Mouse (Mus musculus) G1E (cell line): Measurements from ENCODE around the gene Tfdp1. TPM values are rescaled to one million over a fixed set of nuclear protein-coding genes. Genes with fewer than 3 reads are reported as not detected.

Experiments used
- ATAC-seq: 2 replicates; pipeline ENCODE4 v1.8.0; 2016; ENCODE audit warnings: mild to moderate bottlenecking; ENCODE audit not compliant: insufficient number of reproducible peaks, poor library complexity, low FRiP score, severe bottlenecking; ENCODE audit errors: extremely low read depth
- DNase-seq: peaks from one replicate; pipeline ENCODE4 v3.0.0; 2012; ENCODE audit warnings: low spot score
- H3K27me3 ChIP-seq: 2 replicates; pipeline ENCODE4 v1.6.1; 2012; ENCODE audit warnings: mild to moderate bottlenecking, low read length, inconsistent platforms; ENCODE audit not compliant: insufficient read depth
- H3K36me3 ChIP-seq: replicated peaks from 2 replicates; pipeline ENCODE3; 2012; ENCODE audit warnings: mild to moderate bottlenecking, inconsistent platforms
- H3K4me1 ChIP-seq: 2 replicates; pipeline ENCODE4 v1.6.1; 2012; ENCODE audit warnings: low read depth, low read length, inconsistent platforms, mixed read lengths; ENCODE audit not compliant: insufficient read depth
- H3K4me3 ChIP-seq: 2 replicates; pipeline ENCODE4 v1.5.1; 2012; ENCODE audit warnings: low read depth, mild to moderate bottlenecking, inconsistent platforms, low read length, moderate library complexity, mixed read lengths
- H3K9me3 ChIP-seq: replicated peaks from 2 replicates; pipeline ENCODE4 v1.6.1; 2012; ENCODE audit warnings: inconsistent platforms
- CTCF ChIP-seq: IDR thresholded peaks from 2 replicates; pipeline ENCODE4 v1.5.1; 2012; ENCODE audit warnings: low read depth, low read length, inconsistent platforms, mixed read lengths
- GATA1 ChIP-seq: IDR thresholded peaks from 2 replicates; pipeline ENCODE4 v1.6.1; 2012; ENCODE audit warnings: borderline replicate concordance, low read length, inconsistent platforms, mixed read lengths
- GATA2 ChIP-seq: IDR thresholded peaks from 2 replicates; pipeline ENCODE4 v1.6.1; 2012; ENCODE audit warnings: low read depth, low read length, inconsistent platforms, borderline replicate concordance
- POLR2AphosphoS5 ChIP-seq: IDR thresholded peaks from 2 replicates; pipeline ENCODE4 v1.6.1; 2012; ENCODE audit warnings: low read depth, low read length, inconsistent platforms; ENCODE audit not compliant: insufficient replicate concordance
- TAL1 ChIP-seq: conservative IDR thresholded peaks from 2 replicates; pipeline ENCODE4 v1.6.1; 2012; ENCODE audit warnings: low read depth, low read length, inconsistent platforms, mixed read lengths
- polyA plus RNA-seq: library from polyadenylated mRNA; stranded (reverse); fragments of >175 nt; gene quantifications from 2 replicates; pipeline ENCODE4 v1.2.3, GENCODE M21; 2012
- total RNA-seq, 2 experiments: library from RNA; stranded (forward) in 1 of 2; stranded (reverse) in 1 of 2; fragments of 200-1000 nt in 1 of 2; fragments of >200 nt in 1 of 2; fragmentation: Nextera tagmentation in 1 of 2; gene quantifications; 2 replicates each; pipeline ENCODE4 v1.2.3; 2014 to 2017

Gene Tfdp1
- total and polyA plus RNA-seq, 3 experiments: 68.6 to 237 (median 155) TPM

DNA sequence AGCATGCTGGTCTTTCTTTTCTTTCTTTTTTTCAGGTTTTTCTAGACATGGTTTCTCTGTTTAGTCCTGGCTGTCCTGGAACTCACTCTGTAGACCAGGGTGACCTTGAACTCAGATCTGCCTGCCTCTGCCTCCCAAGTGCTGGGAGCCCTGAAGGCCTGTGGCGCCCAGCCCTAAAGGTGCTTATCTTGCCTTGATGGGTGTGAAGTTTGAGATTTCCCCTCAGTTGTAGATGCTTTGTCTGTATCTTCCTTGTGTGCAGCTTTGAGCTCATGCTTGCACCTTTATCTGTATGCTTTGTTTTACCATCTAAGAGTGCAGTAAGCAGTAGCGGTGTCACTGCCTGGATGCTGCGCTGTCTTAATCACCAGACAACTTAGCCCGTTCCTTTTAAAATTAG is 4.6 kb downstream of the Tfdp1 start:
- ATAC-seq (no peak), DNase-seq (no peak)
- no peak for TF ChIP-seq POLR2AphosphoS5
- no peak for TF ChIP-seq GATA2
- no peak for TF ChIP-seq CTCF
- TF ChIP-seq TAL1: peak; percentile 32; the same call in 1 of the 2 replicates
- no peak for TF ChIP-seq GATA1
- Histone ChIP-seq H3K27me3 (no peaks in the 10 kb centered on the region; the same call in 1 of the 2 replicates), H3K4me1 (peaks cover 75% of the 10 kb centered on the region), H3K36me3 (peaks cover 82% of the 10 kb centered on the region), H3K9me3 (no peaks in the 10 kb centered on the region), H3K4me3 (no peak overlapping the region)

DNA sequence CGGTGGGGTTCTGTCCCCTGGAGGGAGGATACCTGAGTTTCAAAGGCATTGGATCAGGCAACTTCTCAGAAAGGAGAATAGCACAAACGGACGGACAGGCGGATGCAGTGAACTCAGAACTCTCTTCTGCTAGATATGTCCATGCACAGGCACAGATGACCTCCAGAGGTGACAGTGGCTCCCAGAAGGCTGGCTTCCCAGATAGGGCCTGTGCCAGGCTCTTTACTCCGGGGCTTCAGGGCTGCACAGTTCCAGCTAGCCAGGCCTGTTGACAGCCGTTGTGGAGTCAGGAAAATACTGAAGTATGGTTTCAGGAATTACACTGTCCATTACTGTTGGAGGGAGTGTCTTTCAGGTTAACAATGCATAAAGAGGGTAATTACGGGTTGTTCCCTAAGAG is 11.5 kb downstream of the Tfdp1 start:
- Histone ChIP-seq H3K4me3 (no peak overlapping the region), H3K36me3 (peaks cover 100% of the 10 kb centered on the region), H3K27me3 (no peaks in the 10 kb centered on the region), H3K9me3 (no peaks in the 10 kb centered on the region), H3K4me1 (peaks cover 88% of the 10 kb centered on the region)
- no peak for TF ChIP-seq TAL1
- no peak for TF ChIP-seq CTCF
- TF ChIP-seq GATA2: no peak
- no peak; the same call in 1 of the 2 replicates for TF ChIP-seq POLR2AphosphoS5
- no peak for TF ChIP-seq GATA1
- no peak for DNase-seq
- ATAC-seq: no peak

- TF ChIP-seq TAL1 (no peak), POLR2AphosphoS5 (peak; percentile 70; the same call in 1 of the 2 replicates)
- H3K4me3 ChIP-seq: no peak overlapping the region; the same call in 1 of the 2 replicates
- peaks cover 100% of the 10 kb centered on the region for H3K36me3 ChIP-seq
- no peak for ATAC-seq
- DNase-seq: no peak
- H3K4me1 ChIP-seq: peaks cover 88% of the 10 kb centered on the region
- no peaks in the 10 kb centered on the region for H3K9me3 ChIP-seq
- H3K27me3 ChIP-seq: no peaks in the 10 kb centered on the region
Observed at GRCm38 (mm10) chr8:13351593-13351992, 13.0 kb downstream of the Tfdp1 start.

DNA sequence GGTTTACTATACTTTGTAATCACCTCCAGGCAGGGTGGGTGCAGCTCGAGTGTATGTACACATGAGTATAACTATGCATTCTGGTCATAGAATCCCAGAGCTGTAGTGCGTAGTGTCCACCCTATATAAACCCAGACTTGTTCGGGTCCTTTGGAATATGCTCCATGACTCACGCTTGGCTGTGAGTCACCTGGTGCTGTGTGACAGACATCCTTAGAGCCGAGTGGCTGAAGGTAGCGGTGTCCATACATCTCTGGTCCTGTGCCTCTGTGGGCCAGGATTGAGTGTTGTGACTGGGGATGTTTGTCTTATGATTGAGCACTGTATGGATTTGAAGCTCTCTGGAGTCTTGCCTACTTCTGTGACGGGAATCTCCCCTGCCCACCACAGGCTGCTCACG is 14.1 kb downstream of the Tfdp1 start:
- Histone ChIP-seq H3K36me3 (peaks cover 100% of the 10 kb centered on the region), H3K27me3 (no peaks in the 10 kb centered on the region), H3K4me1 (peaks cover 91% of the 10 kb centered on the region), H3K9me3 (no peaks in the 10 kb centered on the region), H3K4me3 (no peak overlapping the region)
- ATAC-seq: no peak
- TF ChIP-seq GATA1 (no peak), TAL1 (no peak), POLR2AphosphoS5 (no peak; the same call in 1 of the 2 replicates), CTCF (no peak), GATA2 (no peak)
- no peak for DNase-seq

GRCm38 (mm10) chr8:13353155-13353833 is 14.7 kb downstream of the Tfdp1 start:
- no peak for ATAC-seq
- H3K4me1 ChIP-seq: peaks cover 90% of the 10 kb centered on the region
- no peaks in the 10 kb centered on the region for H3K27me3 ChIP-seq
- no peak overlapping the region for H3K4me3 ChIP-seq
- TF ChIP-seq GATA1 (no peak), TAL1 (no peak), POLR2AphosphoS5 (no peak), CTCF (no peak), GATA2 (no peak)
- no peak for DNase-seq
- H3K9me3 ChIP-seq: no peaks in the 10 kb centered on the region
- peaks cover 100% of the 10 kb centered on the region for H3K36me3 ChIP-seq

DNA sequence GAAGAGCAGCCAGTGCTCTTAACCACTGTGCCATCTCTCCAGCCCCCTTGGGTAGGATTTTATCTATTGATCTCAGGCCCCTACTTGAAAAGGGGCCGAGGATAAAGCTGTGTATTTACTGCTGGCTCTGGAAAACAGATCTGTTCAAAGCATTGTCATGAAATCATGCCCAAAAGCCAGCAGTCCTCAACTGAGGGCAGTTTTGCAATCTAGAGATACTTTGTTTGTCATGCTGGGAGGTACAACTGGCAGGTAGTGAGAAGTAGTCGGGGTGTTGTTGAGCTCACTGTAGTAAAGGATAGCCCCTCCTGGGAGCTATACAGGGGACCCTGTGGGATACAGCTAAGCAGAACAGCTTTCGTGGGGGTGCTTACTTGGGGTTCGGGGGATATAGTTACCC is 15.3 kb downstream of the Tfdp1 start:
- ATAC-seq (no peak), DNase-seq (no peak)
- H3K36me3 ChIP-seq: peaks cover 100% of the 10 kb centered on the region
- H3K27me3 ChIP-seq: no peaks in the 10 kb centered on the region
- H3K9me3 ChIP-seq: no peaks in the 10 kb centered on the region
- no peak for TF ChIP-seq GATA1
- TF ChIP-seq GATA2: no peak
- TF ChIP-seq CTCF: no peak
- no peak for TF ChIP-seq POLR2AphosphoS5
- no peak for TF ChIP-seq TAL1
- H3K4me1 ChIP-seq: peaks cover 90% of the 10 kb centered on the region
- no peak overlapping the region for H3K4me3 ChIP-seq
